Mouse (Mus musculus): ENCODE results near the gene Ankib1. TPM values are rescaled to one million over a fixed set of nuclear protein-coding genes. Genes with fewer than 3 reads are reported as not detected.
"Not testable (repeated sequence)": the region's sequence is repeated elsewhere in the genome, so short reads cannot be mapped to it uniquely, and the experiment has no call there.

Gene Ankib1
- 3.4 and 3.5 TPM in 2 replicates for polyA plus RNA-seq (2015; fragmentation: Nextera tagmentation; extraction: Ambion mirVana)

DNA sequence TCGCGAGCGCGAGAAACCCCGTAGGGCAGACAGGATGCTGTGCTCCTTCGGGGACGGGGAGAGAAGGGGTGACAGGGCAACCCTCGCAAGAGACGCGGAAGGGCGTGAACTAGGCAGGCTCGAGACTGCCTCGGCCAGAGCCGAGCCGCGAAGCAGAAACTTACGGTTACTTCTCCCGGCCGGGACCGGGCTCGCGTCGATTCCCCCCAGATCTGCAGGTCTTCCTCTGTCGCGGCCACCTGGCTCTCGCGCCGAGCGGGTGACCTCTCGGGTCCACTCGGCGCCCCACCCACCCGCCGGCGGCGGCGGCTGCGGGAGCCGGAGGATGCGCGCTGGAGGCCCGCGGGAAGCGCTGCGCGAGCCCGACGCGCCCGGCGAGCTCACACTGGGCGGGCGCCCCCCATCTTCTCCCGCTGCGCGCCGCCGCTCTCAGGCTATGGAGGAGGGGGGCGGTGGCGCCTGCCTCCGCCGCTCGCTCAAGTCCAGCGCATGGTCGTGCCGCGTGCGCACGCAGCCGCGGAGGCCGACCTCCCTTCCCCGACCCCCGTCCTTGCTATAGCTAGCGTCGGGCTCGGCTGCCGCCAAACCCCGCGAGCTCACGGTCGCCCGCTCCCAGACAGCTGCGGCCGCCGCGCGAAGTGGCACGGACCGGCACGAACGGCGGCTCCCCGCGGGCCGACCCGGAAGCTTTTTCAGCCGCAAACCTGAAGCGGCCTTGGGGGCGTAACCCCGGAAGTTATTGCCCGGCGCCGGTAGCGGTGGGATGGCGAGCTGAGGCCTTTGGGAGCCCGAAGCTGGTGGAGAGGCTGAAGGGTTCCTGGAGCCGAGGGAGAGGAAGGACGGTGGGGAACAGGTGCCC is at the start of gene Ankib1, which contains the start of gene Krit1:
Gene Ankib1 (minus strand): TSS at position 493 of the 859 bp plus-strand sequence.
Gene Krit1 (plus strand): TSS at position 752 of the 859 bp plus-strand sequence.
- peak within 1 kb of the TSS; percentile 81 for H3K9ac ChIP-seq
- H3K36me3 ChIP-seq (replicated peaks): no peaks in the 10 kb centered on the region
- peak within 1 kb of the TSS; percentile 94 for H3K27ac ChIP-seq (replicated peaks)
- H3K4me1 ChIP-seq (replicated peaks): peaks cover 38% of the 10 kb centered on the region
- WGBS (ENCODE audit: insufficient replicate concordance): under 1% methylated on average over 104 of the region's 109 CpGs
- no peaks in the 10 kb centered on the region for H3K27me3 ChIP-seq
- ATAC-seq (ENCODE audit: insufficient read depth): peak; percentile 88
- H3K4me2 ChIP-seq: peak within 1 kb of the TSS; percentile 84
- H3K9me3 ChIP-seq (replicated peaks): no peaks in the 10 kb centered on the region
- H3K4me3 ChIP-seq (replicated peaks): peak within 1 kb of the TSS; percentile 98

DNA sequence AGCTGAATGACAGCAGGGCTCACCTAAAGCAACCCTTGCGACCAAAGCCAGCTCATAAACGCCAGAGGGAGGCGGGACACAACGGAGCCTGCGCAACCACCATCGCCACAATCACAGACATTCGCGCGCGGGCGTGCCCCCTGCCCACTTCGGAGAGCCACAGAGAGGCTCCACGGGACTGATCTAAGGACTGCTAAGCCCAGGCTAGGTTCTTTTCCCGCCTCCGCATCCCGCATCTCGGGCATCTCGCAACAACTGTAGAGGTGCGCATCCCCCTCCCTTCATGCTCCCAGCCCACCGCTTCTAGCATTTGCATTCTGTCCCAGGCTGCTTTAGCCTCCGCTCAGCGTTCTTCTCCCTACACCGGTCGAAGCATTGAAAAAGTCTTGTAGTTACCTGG is 42.3 kb upstream of the Ankib1 start, which contains the start of gene Lrrd1:
Gene Lrrd1 (plus strand): TSS at position 148 of the 400 bp plus-strand sequence.
- Histone ChIP-seq H3K27me3 (peaks cover 7% of the 10 kb centered on the region; the same call in 1 of the 2 replicates), H3K9me3 (replicated peaks) (no peaks in the 10 kb centered on the region), H3K36me3 (replicated peaks) (peaks cover 11% of the 10 kb centered on the region), H3K4me2 (peak within 1 kb of the TSS; percentile 43), H3K9ac (no peak within 1 kb of the TSS), H3K27ac (replicated peaks) (no peak within 1 kb of the TSS), H3K4me3 (replicated peaks) (no peak within 1 kb of the TSS), H3K4me1 (replicated peaks) (no peaks in the 10 kb centered on the region)
- WGBS (ENCODE audit: insufficient replicate concordance): 28% methylated on average over 24 of the region's 24 CpGs
- no peak for ATAC-seq (ENCODE audit: insufficient read depth)

DNA sequence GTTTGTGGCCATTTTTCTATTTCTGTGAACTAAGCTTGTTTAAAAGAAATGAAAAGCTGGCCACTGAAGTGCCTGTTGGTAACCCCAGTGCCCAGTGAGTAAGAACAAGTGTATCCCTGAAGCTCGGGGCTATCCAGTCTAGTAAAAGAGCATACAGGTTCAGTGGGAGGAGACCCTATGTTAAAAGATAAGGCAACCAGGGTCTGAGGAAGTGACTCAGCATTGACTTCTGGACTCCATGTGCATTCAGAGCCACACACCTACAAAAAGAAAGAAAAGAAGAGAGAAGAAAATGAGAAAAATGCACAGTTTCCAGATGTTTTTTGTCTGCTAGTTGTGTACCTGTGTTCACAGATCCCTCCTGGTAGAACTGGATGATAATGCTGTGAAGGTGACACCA is 31.4 kb upstream of the Ankib1 start:
- no peak overlapping the region for H3K4me2 ChIP-seq
- H3K4me1 ChIP-seq (replicated peaks): no peaks in the 10 kb centered on the region; the same call in 1 of the 2 replicates
- no peak overlapping the region for H3K9ac ChIP-seq
- no peak overlapping the region for H3K4me3 ChIP-seq (replicated peaks)
- H3K27me3 ChIP-seq: no peaks in the 10 kb centered on the region
- no peaks in the 10 kb centered on the region for H3K9me3 ChIP-seq (replicated peaks)
- 23% methylated on average over 1 of the region's 1 CpGs for WGBS (ENCODE audit: insufficient replicate concordance)
- ATAC-seq (ENCODE audit: insufficient read depth): no peak
- H3K27ac ChIP-seq (replicated peaks): no peak overlapping the region
- peaks cover 33% of the 10 kb centered on the region for H3K36me3 ChIP-seq (replicated peaks)

DNA sequence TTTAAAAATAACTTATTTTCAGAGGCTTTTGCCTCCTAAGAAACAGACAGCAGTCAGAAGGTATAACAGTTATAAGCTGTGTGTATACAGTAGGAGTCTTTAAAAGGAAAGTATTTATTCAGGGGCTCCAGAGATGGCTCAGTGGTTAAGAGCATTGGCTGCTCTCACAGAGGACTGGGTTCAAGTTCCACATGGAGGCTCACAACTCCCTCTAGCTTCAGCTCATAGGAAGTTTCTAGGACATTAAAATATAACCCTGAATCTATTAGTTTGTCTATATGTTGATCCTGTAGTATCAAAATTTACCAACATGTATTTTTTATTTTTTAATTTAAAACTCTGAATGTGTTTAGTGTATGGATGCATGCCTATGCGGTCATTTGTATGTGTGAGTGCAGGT is 5.7 kb upstream of the Ankib1 start:
- H3K27me3 ChIP-seq: no peaks in the 10 kb centered on the region
- no peaks in the 10 kb centered on the region for H3K9me3 ChIP-seq (replicated peaks)
- no peak for ATAC-seq (ENCODE audit: insufficient read depth)
- H3K27ac ChIP-seq (replicated peaks): no peak overlapping the region
- H3K4me2 ChIP-seq: no peak overlapping the region
- peaks cover 26% of the 10 kb centered on the region for H3K36me3 ChIP-seq (replicated peaks)
- no peak overlapping the region for H3K4me3 ChIP-seq (replicated peaks)
- peaks cover 8% of the 10 kb centered on the region for H3K4me1 ChIP-seq (replicated peaks)
- 90% methylated on average over 1 of the region's 1 CpGs for WGBS (ENCODE audit: insufficient replicate concordance)
- H3K9ac ChIP-seq: no peak overlapping the region

DNA sequence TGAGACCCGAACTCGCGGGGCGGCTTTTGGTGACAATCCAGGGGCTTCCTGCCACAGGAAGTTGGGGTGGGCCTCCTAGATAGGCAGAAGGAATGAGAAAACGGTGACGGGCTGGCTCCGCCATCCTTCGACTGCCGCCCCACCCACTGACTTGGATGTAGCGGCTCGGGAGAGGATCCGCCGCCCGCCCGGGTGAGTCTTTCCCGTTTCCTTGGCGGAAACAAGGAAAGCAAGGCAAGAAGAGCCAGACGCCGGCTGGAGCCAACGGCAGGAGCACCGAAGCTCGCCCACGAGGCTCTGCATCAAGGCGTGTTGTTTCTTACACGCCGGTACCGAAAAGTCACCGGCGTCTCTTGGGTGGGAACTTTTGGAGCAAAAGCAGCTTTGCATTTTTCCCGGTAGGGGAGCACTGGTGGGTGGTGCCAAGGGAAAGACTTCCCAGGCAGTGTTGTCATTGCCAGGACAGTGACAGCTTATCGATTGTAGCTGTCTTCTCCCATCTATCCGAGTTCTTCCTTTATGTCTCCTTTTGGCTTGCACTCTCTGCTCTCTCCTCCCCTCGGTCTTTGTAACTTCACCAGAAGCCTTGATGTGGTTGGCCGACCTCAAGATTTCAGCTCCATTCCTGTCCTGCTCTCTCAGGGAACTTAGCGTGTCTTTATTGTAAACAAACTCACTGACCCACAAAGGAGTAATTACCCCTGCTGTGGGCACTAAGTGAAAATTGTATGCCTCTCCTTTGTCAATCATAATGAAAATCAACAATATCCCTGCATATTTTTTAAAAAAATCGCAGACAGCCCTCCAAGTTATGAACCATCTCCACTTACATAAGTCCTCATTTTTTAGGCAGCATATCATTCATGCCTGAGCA is 804 bp upstream of the Ankib1 start:
- Histone ChIP-seq H3K4me2 (peak overlapping the region; percentile 84), H3K36me3 (replicated peaks) (0 out of 2 replicates have a peak, but pooled peaks cover 4% of the 10 kb centered on the region), H3K4me3 (replicated peaks) (peak overlapping the region; percentile 98), H3K4me1 (replicated peaks) (peaks cover 38% of the 10 kb centered on the region), H3K9me3 (replicated peaks) (no peaks in the 10 kb centered on the region), H3K9ac (peak overlapping the region; percentile 81), H3K27ac (replicated peaks) (peak overlapping the region; percentile 94), H3K27me3 (no peaks in the 10 kb centered on the region)
- peak; percentile 78 for ATAC-seq (ENCODE audit: insufficient read depth)
- WGBS (ENCODE audit: insufficient replicate concordance): under 1% methylated on average over 36 of the region's 36 CpGs

DNA sequence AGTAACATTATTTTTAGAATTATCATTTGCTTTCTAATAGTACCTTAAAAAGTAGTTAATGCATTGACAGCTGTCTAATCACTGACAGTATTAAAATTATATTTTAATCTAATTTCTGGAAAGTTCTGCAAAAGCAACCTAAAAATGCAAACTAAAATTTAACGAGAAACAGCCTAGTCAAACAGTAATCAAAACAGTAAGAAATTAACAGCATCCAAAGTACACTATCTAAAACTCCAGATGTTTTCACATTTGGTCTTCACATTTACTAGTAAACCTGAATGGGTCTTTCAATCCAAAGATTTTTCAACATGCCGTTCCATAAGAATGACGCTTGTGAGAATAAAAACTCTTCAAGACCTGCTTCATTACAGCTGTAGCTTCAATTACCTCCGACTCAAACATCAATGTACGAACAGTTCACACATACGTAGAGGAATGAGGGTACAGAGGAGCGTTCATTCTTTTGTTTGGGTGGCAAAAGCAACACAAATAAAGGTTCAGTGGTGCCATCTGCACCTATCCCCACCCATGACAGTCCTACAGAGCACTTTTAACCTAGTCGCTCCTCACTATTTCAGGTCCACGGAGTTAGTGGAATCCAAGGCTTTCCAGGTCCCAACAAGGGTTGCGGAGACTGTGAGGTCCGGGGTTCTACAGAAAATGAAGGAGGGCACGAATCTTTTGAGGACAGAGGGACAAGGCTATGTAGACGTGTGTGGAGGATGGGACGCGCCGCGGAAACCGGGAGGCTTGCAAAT is 873 bp downstream of the Ankib1 start:
- no peaks in the 10 kb centered on the region for H3K36me3 ChIP-seq (replicated peaks)
- WGBS (ENCODE audit: insufficient replicate concordance): 4% methylated on average over 18 of the region's 18 CpGs
- peak overlapping the region; percentile 81 for H3K9ac ChIP-seq
- H3K9me3 ChIP-seq (replicated peaks): no peaks in the 10 kb centered on the region
- peak overlapping the region; percentile 94 for H3K27ac ChIP-seq (replicated peaks)
- H3K27me3 ChIP-seq: no peaks in the 10 kb centered on the region
- peak; percentile 0; the same call in 1 of the 2 replicates for ATAC-seq (ENCODE audit: insufficient read depth)
- peaks cover 38% of the 10 kb centered on the region for H3K4me1 ChIP-seq (replicated peaks)
- H3K4me2 ChIP-seq: peak overlapping the region; percentile 84
- H3K4me3 ChIP-seq (replicated peaks): peak overlapping the region; percentile 98

DNA sequence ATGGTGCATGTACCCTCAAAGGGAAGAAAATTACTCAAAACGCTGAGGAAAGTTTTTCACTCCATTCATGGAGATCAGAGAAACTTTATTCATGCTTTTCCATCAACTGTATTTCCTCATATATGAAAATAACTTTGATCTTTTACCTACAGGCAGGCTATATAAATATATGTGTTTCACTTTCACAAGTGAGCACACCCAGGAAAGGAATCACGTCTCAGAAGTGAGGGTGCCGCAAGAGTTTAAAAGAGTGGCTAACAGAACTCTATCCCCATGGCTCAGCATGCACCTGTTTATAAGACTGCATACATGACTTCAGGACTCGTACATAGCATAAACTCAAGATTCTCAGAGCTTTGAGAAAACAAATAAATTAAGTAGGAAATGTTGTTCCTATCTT is 1.8 kb downstream of the Ankib1 start:
- Histone ChIP-seq H3K4me2 (peak overlapping the region; percentile 29; the same call in 1 of the 2 replicates), H3K36me3 (replicated peaks) (no peaks in the 10 kb centered on the region), H3K4me1 (replicated peaks) (peaks cover 38% of the 10 kb centered on the region), H3K27me3 (no peaks in the 10 kb centered on the region), H3K27ac (replicated peaks) (no peak overlapping the region), H3K9ac (no peak overlapping the region), H3K4me3 (replicated peaks) (0 out of 2 replicates have a peak overlapping the region, but pooled peaks have one; percentile 14), H3K9me3 (replicated peaks) (no peaks in the 10 kb centered on the region)
- no peak for ATAC-seq (ENCODE audit: insufficient read depth)
- 64% methylated on average over 4 of the region's 4 CpGs for WGBS (ENCODE audit: insufficient replicate concordance)

DNA sequence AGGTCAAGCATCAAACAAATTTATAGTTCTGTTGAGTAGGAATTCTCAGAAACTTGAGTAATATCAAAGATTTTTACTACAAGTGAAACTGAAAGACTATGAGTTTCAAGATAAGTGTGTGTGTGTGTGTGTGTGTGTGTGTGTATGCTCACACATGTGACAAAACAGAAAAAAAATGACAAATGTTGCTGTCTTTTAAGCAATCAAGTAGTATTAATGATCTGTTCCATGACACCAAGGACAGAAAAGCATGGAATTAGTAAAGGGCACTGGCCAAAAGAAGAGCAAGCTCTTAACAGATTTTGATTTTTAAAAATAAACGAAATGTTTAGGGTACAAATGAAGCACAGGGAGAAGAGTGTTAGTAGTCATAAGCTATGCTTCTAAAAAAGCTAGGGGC is 2.7 kb downstream of the Ankib1 start:
- H3K9ac ChIP-seq: no peak overlapping the region
- H3K27me3 ChIP-seq: no peaks in the 10 kb centered on the region
- no peak overlapping the region for H3K4me3 ChIP-seq (replicated peaks)
- no peak overlapping the region for H3K27ac ChIP-seq (replicated peaks)
- no peaks in the 10 kb centered on the region for H3K9me3 ChIP-seq (replicated peaks)
- peaks cover 38% of the 10 kb centered on the region for H3K4me1 ChIP-seq (replicated peaks)
- ATAC-seq (ENCODE audit: insufficient read depth): no peak
- H3K36me3 ChIP-seq (replicated peaks): no peaks in the 10 kb centered on the region
- 67% methylated on average over 1 of the region's 1 CpGs for WGBS (ENCODE audit: insufficient replicate concordance)
- H3K4me2 ChIP-seq: no peak overlapping the region

DNA sequence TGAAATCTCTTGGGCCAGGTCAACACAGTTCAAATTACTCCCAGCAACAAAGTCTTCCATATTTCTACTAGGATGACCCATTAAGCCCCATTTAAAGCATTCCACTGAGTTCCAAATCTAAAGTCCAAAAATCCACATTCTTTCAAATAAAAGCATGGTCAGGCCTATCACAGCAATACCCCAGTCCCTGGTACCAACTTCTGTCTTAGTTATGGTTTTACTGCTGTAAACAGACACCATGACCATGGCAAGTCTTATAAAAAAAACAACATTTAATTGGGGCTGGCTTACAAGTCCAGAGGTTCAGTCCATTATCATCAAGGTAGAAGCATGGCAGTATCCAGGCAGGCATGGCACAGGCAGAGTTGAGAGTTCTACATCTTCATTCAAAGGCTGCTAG is 4.1 kb downstream of the Ankib1 start:
- not testable (repeated sequence) for H3K27me3 ChIP-seq; ATAC-seq (ENCODE audit: insufficient read depth); H3K36me3 ChIP-seq (replicated peaks); H3K4me2 ChIP-seq; H3K9ac ChIP-seq; H3K4me3 ChIP-seq (replicated peaks); H3K27ac ChIP-seq (replicated peaks); H3K9me3 ChIP-seq (replicated peaks)
- peaks cover 31% of the 10 kb centered on the region for H3K4me1 ChIP-seq (replicated peaks)

DNA sequence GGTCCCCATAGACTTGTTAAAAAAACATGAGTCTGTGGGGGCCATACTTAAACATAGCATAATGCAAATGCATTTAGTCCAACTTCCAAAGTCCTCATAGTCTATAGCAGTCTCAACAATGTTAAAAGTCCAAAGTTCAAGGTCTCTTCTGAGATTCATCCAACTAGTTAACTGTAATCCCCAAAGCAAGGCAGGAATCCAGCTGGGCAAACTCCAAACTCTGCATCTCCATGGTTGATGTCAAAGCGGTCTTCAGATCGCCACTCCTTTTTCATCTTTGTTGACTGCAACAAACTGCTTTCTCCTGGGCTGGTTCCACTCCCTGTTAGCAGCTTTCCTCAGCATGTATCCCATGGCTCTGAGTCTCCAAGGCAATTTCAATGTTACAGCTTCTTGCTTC is 5.6 kb downstream of the Ankib1 start:
- ATAC-seq (ENCODE audit: insufficient read depth); H3K4me2 ChIP-seq: not testable (repeated sequence)
- WGBS (ENCODE audit: insufficient replicate concordance): 94% methylated on average over 2 of the region's 2 CpGs

More for the DNA sequence above, 5.6 kb downstream of the Ankib1 start:
- H3K27me3 ChIP-seq; H3K9me3 ChIP-seq (replicated peaks); H3K9ac ChIP-seq; H3K36me3 ChIP-seq (replicated peaks); H3K27ac ChIP-seq (replicated peaks); H3K4me3 ChIP-seq (replicated peaks): not testable (repeated sequence)
- peaks cover 29% of the 10 kb centered on the region for H3K4me1 ChIP-seq (replicated peaks)

Measured in liver, embryonic 15.5 days (tissue).